Mouse (Mus musculus): ENCODE measurements around the gene Mark3. TPM values are rescaled to one million over a fixed set of nuclear protein-coding genes. Genes with fewer than 3 reads are reported as not detected.

Gene Mark3
- polyA plus RNA-seq, 1 experiment from 2014 or later = 43.8 TPM

Other genes starting within 250 kb of the Mark3 start
- gene Cdc42bpb, start 196.8 kb upstream of the Mark3 start, polyA plus RNA-seq (2015; fragmentation: Nextera tagmentation; extraction: Ambion mirVana) = 26.5 and 32.4 TPM in 2 replicates
- gene Lbhd2, start 167.7 kb upstream of the Mark3 start, polyA plus RNA-seq (2015; fragmentation: Nextera tagmentation; extraction: Ambion mirVana) = 9.5 and 13.8 TPM in 2 replicates
- gene Exoc3l4, start 157.5 kb upstream of the Mark3 start, polyA plus RNA-seq (2015; fragmentation: Nextera tagmentation; extraction: Ambion mirVana) = 6.6 and 6.9 TPM in 2 replicates
- 7.4 and 7.8 TPM in 2 replicates for gene Tnfaip2, start 132.1 kb upstream of the Mark3 start, polyA plus RNA-seq (2015; fragmentation: Nextera tagmentation; extraction: Ambion mirVana)
- 9.0 and 9.1 TPM in 2 replicates for gene Gm266, start 88.7 kb upstream of the Mark3 start, polyA plus RNA-seq (2015; fragmentation: Nextera tagmentation; extraction: Ambion mirVana)
- gene Eif5, start 36.5 kb upstream of the Mark3 start, polyA plus RNA-seq (2015; fragmentation: Nextera tagmentation; extraction: Ambion mirVana) = 597 and 611 TPM in 2 replicates
- 128 and 135 TPM in 2 replicates for gene Ckb, start 97.8 kb downstream of the Mark3 start, polyA plus RNA-seq (2015; fragmentation: Nextera tagmentation; extraction: Ambion mirVana)
- gene Trmt61a, start 103.6 kb downstream of the Mark3 start, polyA plus RNA-seq (2015; fragmentation: Nextera tagmentation; extraction: Ambion mirVana) = 10.7 and 13.0 TPM in 2 replicates
- 62.7 and 63.0 TPM in 2 replicates for gene Bag5, start 138.7 kb downstream of the Mark3 start, polyA plus RNA-seq (2015; fragmentation: Nextera tagmentation; extraction: Ambion mirVana)
- 60.8 and 61.0 TPM in 2 replicates for gene Apopt1, start 138.7 kb downstream of the Mark3 start, polyA plus RNA-seq (2015; fragmentation: Nextera tagmentation; extraction: Ambion mirVana)
- gene Klc1, start 184.3 kb downstream of the Mark3 start, polyA plus RNA-seq (2015; fragmentation: Nextera tagmentation; extraction: Ambion mirVana) = 112 and 113 TPM in 2 replicates
- 7.2 and 11.0 TPM in 2 replicates for gene Xrcc3, start 239.3 kb downstream of the Mark3 start, polyA plus RNA-seq (2015; fragmentation: Nextera tagmentation; extraction: Ambion mirVana)
- 105 and 111 TPM in 2 replicates for gene Zfyve21, start 239.6 kb downstream of the Mark3 start, polyA plus RNA-seq (2015; fragmentation: Nextera tagmentation; extraction: Ambion mirVana)

Measured in limb, embryonic 13.5 days (tissue).